Mouse (Mus musculus): ENCODE data around the gene Litaf.
A peak's percentile ranks its signal among the peaks of the same experiment; 100 is the strongest.

Litaf gene

DNA sequence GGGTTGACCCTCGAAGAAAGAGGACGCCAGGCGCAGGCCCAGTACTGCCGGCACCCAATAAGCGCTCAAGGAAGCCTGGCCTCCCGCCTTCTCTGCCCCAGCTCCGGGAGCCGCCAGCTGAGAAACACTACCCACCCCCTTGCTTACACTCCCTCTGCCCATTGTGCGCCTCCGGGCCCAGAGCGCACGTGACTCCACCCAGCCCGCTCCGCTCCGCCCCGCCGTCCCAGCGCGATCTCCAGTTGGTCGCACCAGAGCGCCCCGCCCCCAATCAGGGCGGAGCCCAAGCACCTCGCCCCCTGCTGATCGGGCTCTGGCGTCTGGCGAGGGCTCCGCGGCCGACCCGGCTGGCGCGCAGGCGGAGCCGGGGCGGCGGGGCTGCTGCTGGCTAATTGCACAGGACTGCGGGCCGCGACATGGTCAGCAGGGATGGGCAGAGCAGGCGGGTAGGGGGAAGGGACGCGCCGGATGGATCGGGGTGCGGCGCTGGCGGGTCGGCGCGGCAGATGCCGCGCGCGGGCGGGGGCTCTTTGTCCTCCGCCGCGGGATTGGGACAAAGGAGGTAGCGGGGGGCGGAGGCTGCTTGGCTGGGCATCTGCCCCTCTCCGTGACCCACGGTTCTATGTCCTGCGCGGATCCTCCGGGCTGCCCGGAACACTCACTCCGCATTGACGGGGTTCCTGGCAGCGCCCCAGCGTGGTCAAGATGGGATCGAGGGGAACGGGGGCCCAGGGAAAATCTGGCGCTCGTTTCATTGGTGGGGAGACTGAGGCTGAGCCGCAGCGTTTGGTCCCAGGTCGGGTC is at the start of gene Litaf:
Gene Litaf, minus strand, starts transcription at position 129 of the 804 bp plus-strand sequence.
- peak; percentile 98 for DNase-seq

DNA sequence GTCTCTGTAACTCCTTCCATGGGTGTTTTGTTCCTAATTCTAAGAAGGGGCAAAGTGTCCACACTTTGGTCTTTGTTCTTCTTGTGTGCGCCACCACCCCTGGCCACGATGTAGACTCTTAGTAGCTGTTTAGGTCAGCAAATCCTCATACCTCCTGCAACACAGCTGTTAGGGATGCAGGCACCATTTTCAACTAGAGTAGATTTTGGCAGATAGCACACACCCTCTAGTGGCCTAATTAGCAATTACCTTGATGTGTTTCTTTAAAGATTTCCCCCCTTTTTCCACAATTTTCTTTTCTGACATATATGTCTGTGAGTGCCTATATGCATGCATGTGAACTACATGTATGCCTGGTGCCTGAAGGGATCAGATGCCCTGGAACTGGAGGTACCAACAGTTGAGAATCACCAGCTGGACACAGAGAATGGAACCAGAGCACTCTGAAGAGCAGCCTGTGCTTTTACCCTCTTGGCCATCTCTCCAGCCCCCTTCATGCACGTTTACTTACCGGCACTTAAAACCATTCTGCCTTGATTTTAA is 43.3 kb upstream of the Litaf start:
- peak; percentile 6 for DNase-seq

- no peak for DNase-seq
Observed at GRCm38 (mm10) chr16:11104905-11105304, 38.9 kb upstream of the Litaf start.

- no peak for DNase-seq
Observed at GRCm38 (mm10) chr16:11097301-11097700, 31.3 kb upstream of the Litaf start.

GRCm38 (mm10) chr16:11093717-11094386 is 27.9 kb upstream of the Litaf start:
- no peak for DNase-seq

DNA sequence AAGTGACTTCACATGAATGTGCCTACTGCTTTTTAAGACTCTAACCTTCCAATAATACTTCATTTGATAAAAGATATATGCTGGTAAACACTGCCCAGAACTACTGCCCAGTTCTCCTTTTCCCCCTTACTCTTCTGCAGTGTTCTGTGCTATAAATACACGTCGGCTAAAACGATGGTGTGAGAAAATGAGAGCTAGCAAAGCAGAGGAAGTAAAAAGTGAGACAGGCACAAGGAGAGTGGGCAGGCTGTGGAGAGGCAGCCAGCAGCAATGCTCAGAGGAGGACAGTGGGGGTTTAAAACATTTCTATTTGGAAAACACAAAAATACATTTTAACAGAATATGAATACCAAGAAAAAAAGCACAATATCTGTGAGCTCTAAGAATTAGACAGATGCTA is 26.6 kb upstream of the Litaf start:
- no peak for DNase-seq

GRCm38 (mm10) chr16:11092061-11092460 is 26.1 kb upstream of the Litaf start:
- DNase-seq, result no peak

DNA sequence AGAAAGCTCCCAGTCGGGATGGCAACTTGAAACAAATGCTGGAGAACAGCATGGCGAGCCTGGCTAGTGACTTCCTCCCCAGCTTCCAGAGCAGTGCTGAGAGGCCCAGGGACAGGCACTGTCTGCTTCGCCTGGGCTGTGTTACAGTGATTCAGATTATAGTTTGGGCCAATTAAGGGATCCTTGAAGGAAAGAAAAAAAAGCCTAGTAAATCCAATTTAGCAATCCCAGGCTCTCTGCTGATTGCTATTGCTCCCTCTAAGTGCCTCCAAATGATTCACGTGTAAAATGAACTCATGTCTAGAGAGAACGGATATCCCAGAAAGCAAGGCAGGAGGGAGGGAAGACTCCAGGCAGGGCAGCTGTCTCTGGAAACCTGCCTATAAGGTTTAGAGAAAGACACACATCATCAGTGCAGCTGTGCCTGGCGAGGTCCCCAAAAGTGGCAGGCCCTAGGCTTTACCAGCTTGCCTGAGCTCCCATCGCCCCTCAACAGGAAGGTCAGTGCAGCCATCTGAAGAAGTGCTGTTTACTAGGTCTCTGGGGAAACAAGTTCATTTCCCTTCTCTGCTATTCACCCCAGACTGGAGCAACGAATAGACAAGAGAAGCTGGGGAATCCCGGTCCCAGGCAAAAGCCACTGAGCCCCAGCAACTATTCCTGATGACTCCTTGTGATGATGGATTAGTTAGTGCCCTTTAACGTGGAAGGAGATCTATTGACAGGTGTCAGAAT is 25.0 kb upstream of the Litaf start:
- DNase-seq, result no peak

- no peak for DNase-seq
Observed at GRCm38 (mm10) chr16:11086856-11087588, 21.1 kb upstream of the Litaf start.

GRCm38 (mm10) chr16:11086299-11086698 is 20.3 kb upstream of the Litaf start:
- no peak for DNase-seq

- DNase-seq, result no peak
Observed at GRCm38 (mm10) chr16:11084181-11084580, 18.2 kb upstream of the Litaf start.

GRCm38 (mm10) chr16:11078216-11078869 is 12.4 kb upstream of the Litaf start:
- DNase-seq, result no peak

DNA sequence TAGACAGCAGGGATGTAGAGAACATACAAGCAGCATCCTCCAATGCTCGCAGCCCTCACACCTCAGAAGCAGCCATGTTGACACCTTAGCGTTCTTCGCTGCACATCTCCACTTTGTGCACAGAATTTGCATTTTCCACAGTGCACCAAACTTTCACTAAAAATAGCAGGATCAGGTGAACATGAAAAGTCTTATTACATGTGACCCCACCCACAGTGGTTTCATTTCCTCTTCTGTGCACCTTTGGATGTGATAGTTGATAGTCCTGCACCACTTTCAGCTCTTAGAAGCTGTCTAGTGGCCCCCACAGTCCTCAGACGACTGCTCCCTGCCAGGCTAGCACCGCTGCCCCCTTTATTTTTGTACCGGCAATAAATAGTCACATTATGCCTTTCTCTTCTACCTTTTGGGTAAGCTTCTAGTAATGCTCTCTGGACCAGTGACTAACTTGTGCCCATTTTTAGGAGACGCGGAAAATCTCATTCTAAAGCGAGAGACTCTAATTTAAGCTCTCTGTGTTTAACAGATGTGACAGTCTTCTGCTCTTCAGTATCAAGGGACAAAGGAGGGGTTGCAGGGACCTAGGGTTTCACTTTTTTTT is 11.7 kb upstream of the Litaf start:
- no peak for DNase-seq

DNA sequence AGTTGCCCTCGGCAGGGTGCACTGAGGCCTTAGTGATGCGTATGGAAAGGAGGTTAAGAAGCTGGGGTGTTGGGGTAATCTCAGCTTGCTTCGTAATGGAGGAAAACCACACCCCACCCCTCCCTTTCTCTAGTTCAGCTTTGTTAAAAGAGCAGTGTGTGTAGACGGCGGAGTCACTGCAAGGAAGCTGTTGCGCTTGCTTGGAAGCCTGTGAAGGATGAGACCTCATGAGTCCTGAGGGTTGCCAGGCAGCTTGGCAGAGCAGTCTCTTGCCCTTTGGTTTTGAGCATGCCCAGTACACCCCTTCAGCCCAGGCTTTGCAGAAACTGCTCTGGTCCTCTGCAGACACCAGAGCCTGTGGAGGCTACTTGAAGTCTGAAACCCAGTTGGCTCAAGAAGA is 7.1 kb upstream of the Litaf start:
- peak; percentile 38 for DNase-seq

DNA sequence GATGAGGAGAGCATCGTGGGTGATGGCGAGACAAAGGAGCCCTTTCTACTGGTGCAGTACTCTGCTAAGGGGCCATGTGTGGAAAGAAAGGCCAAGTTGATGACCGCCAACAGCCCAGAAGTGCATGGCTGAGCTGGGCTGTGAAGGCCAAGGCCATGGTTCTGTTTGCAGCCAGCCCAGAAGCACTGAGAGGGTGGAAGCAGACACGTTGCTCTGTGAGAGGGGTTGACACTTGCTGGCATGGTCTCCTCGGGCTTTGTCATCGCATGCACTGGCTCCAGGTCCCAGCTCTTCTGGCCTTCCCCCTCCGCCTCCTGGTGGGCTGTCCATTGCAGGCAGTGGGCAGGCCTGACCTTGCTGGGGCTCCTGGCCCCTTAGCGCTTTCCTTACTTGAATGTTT is 6.5 kb upstream of the Litaf start:
- DNase-seq, result no peak

- peak; percentile 60 for DNase-seq
Observed at GRCm38 (mm10) chr16:11071887-11072286, 5.9 kb upstream of the Litaf start.

DNA sequence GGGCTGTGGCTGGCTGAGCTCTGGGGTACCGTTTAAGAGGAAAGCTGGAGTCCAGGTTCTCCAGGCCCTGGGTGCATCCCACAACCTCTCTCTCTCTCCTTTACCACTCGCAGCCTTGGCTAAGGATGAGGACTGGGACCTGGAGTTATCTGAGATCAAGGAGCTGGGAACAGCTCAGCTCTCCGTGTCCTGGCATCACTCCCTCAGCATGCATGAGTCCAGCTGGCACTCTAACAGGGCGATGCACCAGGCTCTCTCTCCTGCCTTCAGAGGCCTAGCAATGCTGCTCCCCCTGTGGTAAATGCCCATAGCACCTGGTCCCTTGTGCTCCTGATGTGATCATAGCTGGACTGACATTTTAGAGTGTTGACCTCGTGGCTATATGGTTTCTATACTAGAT is 5.2 kb upstream of the Litaf start:
- DNase-seq, result no peak

DNA sequence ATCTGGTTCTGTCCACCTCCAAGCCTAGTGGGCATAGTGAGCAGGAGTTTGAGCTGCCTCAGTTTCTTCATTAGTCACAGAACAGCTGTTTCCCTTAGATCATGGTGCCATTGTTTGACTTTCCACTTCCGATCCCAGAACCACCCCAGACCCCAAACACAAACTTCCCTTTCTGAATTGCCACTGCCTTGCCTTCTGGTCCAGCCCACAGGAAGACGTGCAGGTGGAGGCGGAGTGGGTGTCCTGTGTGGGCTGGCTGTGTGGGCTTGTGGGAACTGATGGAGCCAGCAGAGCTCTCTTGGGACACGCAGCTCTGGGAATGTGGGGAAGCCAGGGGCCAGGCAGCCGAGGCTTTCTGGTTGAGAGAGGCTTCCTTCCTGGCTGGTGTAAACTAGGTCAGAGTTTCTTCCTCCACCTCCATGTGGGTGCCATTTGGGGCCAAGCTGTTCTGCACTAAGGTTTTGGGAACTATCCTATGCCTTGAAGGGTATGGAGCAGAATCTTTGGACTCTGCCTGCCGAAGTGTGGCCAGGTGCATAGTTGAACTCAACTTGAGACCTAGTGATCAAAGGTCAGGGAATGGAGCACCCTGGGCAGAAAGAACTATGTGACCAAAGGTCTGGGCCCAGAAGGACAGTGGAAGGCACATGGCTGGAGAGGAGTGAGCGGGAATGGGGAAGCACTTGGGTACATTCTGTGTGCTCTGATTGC is 3.9 kb upstream of the Litaf start:
- DNase-seq, result peak; percentile 36

GRCm38 (mm10) chr16:11069271-11069670 is 3.3 kb upstream of the Litaf start:
- no peak for DNase-seq

DNA sequence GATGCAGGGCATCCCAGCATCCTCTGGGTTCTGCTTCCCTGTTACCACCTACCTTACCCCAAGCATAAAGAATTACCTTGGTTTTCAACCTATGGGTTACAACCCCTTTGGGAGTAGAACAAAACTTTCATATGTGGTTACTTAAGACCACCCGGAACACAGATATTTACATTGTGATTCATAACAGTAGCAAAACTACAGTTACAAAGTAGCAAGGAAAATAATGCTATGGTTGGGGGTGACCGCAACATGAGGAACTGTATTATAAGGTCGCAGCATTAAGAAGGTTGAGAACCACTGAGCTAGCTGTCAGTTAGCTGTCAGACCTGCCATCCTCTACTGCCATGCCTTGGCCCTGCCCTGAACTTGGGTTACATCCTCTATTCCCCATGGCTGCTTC is 2.7 kb upstream of the Litaf start:
- DNase-seq, result no peak

- DNase-seq, result peak; percentile 49
Observed at GRCm38 (mm10) chr16:11066833-11067191, 855 bp upstream of the Litaf start.
